Mouse (Mus musculus) gastrocnemius, postnatal 4 days (tissue): ENCODE results near the gene Rabl2. TPM values are rescaled to one million over a fixed set of nuclear protein-coding genes. Genes with fewer than 3 reads are reported as not detected.

Experiments used
- DNase-seq, 2 experiments: peaks; one replicate each; pipeline ENCODE4 v3.0.0; 2021 to 2022; ENCODE audit warnings: low spot score in 2 of 2, mixed read lengths in 2 of 2
- long read RNA-seq, 2 experiments: library from polyadenylated mRNA; stranded (forward); transcript quantifications; one replicate each; pipeline ENCODE4 v2.0.0; 2021
- total RNA-seq, 2 experiments: library from RNA; stranded (reverse); gene quantifications; 2 replicates each; pipeline ENCODE4 v1.2.3; 2021

Rabl2 gene
- 10 to 100 TPM in 1 of 2 experiments, 1 to 10 TPM in 1; 8.1 to 10.2 TPM for total RNA-seq
- long read RNA-seq, experiment 1, partial matches to known transcripts, result 0 of 3 reads
- long read RNA-seq, experiment 1, other reads (novel, unspliced or antisense), result 2 of 3 reads
- long read RNA-seq, experiment 2, partial matches to known transcripts, result 1 of 7 reads
- long read RNA-seq, experiment 2, other reads (novel, unspliced or antisense), result 3 of 7 reads

- DNase-seq, result peak; percentile 70 to 87
Observed at GRCm38 (mm10) chr15:89591723-89592455, at the start of gene Rabl2. Gene Rabl2 (minus strand): TSS chr15:89591923.

- peak; percentile 58 to 67 for DNase-seq
Observed at GRCm38 (mm10) chr15:89623626-89623959, 31.9 kb upstream of the Rabl2 start.

- DNase-seq, result no peak
Observed at GRCm38 (mm10) chr15:89622959-89623625, 31.4 kb upstream of the Rabl2 start.

- peak in 1 of 2 experiments; percentile 19 for DNase-seq
Observed at GRCm38 (mm10) chr15:89622312-89622958, 30.7 kb upstream of the Rabl2 start.

GRCm38 (mm10) chr15:89607888-89608287 lies 16.2 kb upstream of the Rabl2 start:
- DNase-seq, result no peak

GRCm38 (mm10) chr15:89607480-89607879 lies 15.8 kb upstream of the Rabl2 start:
- no peak for DNase-seq

- DNase-seq, result peak in 1 of 2 experiments; percentile 6
Observed at GRCm38 (mm10) chr15:89605822-89606570, 14.3 kb upstream of the Rabl2 start.

- DNase-seq, result no peak
Observed at GRCm38 (mm10) chr15:89592548-89592947, 825 bp upstream of the Rabl2 start.

- no peak for DNase-seq
Observed at GRCm38 (mm10) chr15:89591317-89591716, 406 bp downstream of the Rabl2 start.

GRCm38 (mm10) chr15:89589146-89589545 lies 2.6 kb downstream of the Rabl2 start:
- no peak for DNase-seq

- no peak for DNase-seq
Observed at GRCm38 (mm10) chr15:89585631-89586030, 6.1 kb downstream of the Rabl2 start.

- no peak for DNase-seq
Observed at GRCm38 (mm10) chr15:89585101-89585500, 6.6 kb downstream of the Rabl2 start.

GRCm38 (mm10) chr15:89582494-89582893 lies 9.2 kb downstream of the Rabl2 start:
- no peak for DNase-seq

GRCm38 (mm10) chr15:89572147-89572546 lies 19.6 kb downstream of the Rabl2 start:
- DNase-seq, result no peak

GRCm38 (mm10) chr15:89568114-89568513 lies 23.6 kb downstream of the Rabl2 start, which contains the start of gene Acr:
Gene Acr (plus strand): TSS chr15:89568326.
- DNase-seq, result no peak

- no peak for DNase-seq
Observed at GRCm38 (mm10) chr15:89559202-89559731, 32.5 kb downstream of the Rabl2 start.

- no peak for DNase-seq
Observed at GRCm38 (mm10) chr15:89557996-89558390, 33.7 kb downstream of the Rabl2 start.

- DNase-seq, result no peak
Observed at GRCm38 (mm10) chr15:89557179-89557995, 34.3 kb downstream of the Rabl2 start.

- no peak for DNase-seq
Observed at GRCm38 (mm10) chr15:89556401-89557178, 35.1 kb downstream of the Rabl2 start.
